Mouse (Mus musculus) ES-Bruce4 (cell line): Measurements from ENCODE around the gene Wsb1. TPM values are rescaled to one million over a fixed set of nuclear protein-coding genes. Genes with fewer than 3 reads are reported as not detected.

ENCODE experiments used
- H3K27ac ChIP-seq: 2 replicates; pipeline ENCODE4 v1.5.1; 2012; ENCODE audit warnings: low read length, inconsistent platforms; ENCODE audit not compliant: insufficient read depth
- H3K27me3 ChIP-seq: 2 replicates; pipeline ENCODE4 v1.6.1; 2012; ENCODE audit warnings: mild to moderate bottlenecking, low read length, inconsistent platforms; ENCODE audit not compliant: control insufficient read depth, poor library complexity, insufficient read depth, severe bottlenecking
- H3K36me3 ChIP-seq: 2 replicates; pipeline ENCODE4 v1.6.1; 2012; ENCODE audit warnings: inconsistent platforms, mild to moderate bottlenecking, low read length, moderate library complexity; ENCODE audit not compliant: control insufficient read depth, poor library complexity, insufficient read depth, severe bottlenecking
- H3K4me1 ChIP-seq: one replicate; pipeline ENCODE4 v1.8.1; 2011; ENCODE audit warnings: low read length; ENCODE audit not compliant: control insufficient read depth, insufficient read depth
- H3K4me3 ChIP-seq: 2 replicates; pipeline ENCODE4 v1.5.1; 2011; ENCODE audit warnings: low read depth, mild to moderate bottlenecking, low read length
- H3K9ac ChIP-seq: 2 replicates; pipeline ENCODE4 v1.6.1; 2012; ENCODE audit warnings: low read depth, mild to moderate bottlenecking, inconsistent platforms; ENCODE audit not compliant: poor library complexity, severe bottlenecking
- H3K9me3 ChIP-seq: replicated peaks from 2 replicates; pipeline ENCODE4 v1.6.1; 2012; ENCODE audit warnings: mild to moderate bottlenecking, low read length, inconsistent platforms; ENCODE audit not compliant: control insufficient read depth, poor library complexity, insufficient read depth, severe bottlenecking
- CTCF ChIP-seq: IDR thresholded peaks from one replicate; pipeline ENCODE4 v1.8.1; 2011; ENCODE audit warnings: low read depth, low read length
- EP300 ChIP-seq: IDR thresholded peaks from 2 replicates; pipeline ENCODE4 v1.6.1; 2011; ENCODE audit warnings: low read depth, low read length; ENCODE audit not compliant: insufficient read depth
- POLR2A ChIP-seq: IDR thresholded peaks from one replicate; pipeline ENCODE4 v1.8.1; 2011; ENCODE audit warnings: low read length; ENCODE audit not compliant: insufficient read depth
- polyA plus RNA-seq: library from polyadenylated mRNA; stranded (reverse); fragments of >200 nt; gene quantifications from 2 replicates; pipeline ENCODE4 v1.2.4, GENCODE M21; 2011; ENCODE audit warnings: low read depth; ENCODE audit not compliant: missing spikeins, insufficient read depth, insufficient read length

Wsb1 gene
- polyA plus RNA-seq, 1 experiment, result 195 TPM

DNA sequence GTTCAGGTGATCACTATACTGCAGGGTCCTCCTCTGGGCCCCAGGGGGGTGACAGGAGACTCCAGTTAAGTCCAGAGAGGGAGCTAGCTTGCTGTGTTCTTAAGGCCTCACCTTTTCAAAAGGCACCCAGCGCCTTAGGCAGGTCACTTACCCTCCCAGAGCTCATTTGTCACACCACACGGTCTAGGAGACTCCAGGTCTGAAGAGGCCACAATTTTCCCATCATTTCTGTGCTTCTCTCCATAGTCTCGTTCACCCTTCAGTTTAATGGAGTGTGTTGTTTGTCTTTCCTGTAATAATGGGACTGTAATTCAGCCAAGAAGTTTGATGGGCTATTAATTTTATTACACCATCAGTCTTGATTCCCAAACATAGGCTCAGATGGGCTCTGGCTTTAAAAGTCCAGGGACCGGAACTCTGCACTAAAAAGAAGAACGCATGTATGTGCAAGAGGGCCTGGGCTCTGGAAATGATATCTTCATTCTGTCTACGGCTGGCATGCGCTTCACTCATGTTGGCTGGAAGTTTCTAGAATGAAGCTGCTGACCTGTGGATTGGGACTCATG lies 33.9 kb upstream of the Wsb1 start:
- peaks cover 3% of the 10 kb centered on the region for H3K4me1 ChIP-seq
- H3K36me3 ChIP-seq, result no peaks in the 10 kb centered on the region
- no peaks in the 10 kb centered on the region for H3K27me3 ChIP-seq
- H3K27ac ChIP-seq, result no peak overlapping the region
- H3K4me3 ChIP-seq, result no peak overlapping the region
- peaks cover 4% of the 10 kb centered on the region for H3K9me3 ChIP-seq
- H3K9ac ChIP-seq, result no peak overlapping the region
- TF ChIP-seq POLR2A (no peak), CTCF (no peak), EP300 (no peak)

DNA sequence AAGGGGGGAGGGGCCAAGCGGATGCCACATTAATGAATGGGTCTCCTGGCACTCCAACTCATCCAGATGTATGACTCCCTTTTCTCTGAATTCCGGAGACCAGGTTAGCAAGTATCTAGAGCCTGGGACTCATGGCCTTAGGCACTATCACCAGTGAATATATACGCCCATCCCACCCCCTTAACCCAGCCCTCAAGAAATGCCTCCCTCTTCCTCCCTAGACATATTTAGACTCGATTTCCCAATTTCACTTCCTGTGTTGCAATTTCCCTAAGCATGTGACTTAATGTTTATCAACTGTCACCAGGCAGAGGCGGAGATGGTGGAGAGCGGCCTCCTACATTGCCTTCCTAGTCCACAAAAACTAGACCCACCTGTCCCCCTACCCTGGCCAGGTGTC lies 33.0 kb upstream of the Wsb1 start:
- no peak overlapping the region for H3K27ac ChIP-seq
- H3K9ac ChIP-seq, result no peak overlapping the region
- TF ChIP-seq EP300 (no peak), CTCF (no peak), POLR2A (no peak)

DNA sequence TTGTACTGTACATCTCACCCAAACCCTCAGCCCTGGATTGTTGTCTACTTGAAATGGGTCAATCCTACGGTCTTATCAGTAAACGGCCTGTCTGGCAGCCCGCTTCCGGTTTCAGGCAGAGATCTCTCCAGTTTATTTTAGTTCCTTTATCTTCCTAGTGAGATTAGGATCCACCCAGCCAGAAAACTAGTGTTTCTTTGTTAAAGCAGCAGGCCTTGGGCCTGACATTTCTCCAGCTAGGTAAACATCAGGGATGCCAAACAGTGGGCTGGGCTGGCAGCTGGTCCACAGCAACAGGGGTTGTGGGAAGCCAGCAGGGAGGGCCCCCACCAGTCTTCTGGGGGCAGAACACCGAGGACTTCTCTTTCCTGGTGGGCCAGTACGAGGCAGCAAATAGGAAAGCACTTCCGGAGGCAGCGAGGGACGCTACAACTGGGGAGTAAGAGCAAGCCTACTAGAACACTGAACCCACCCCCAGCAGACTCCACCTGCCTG lies 31.9 kb upstream of the Wsb1 start:
- Histone ChIP-seq H3K9me3 (peaks cover 4% of the 10 kb centered on the region), H3K27me3 (no peaks in the 10 kb centered on the region), H3K4me3 (no peak overlapping the region), H3K9ac (no peak overlapping the region; the same call in 1 of the 2 replicates), H3K4me1 (peaks cover 3% of the 10 kb centered on the region), H3K27ac (no peak overlapping the region), H3K36me3 (no peaks in the 10 kb centered on the region)
- TF ChIP-seq CTCF (no peak), POLR2A (no peak), EP300 (no peak)

More for the DNA sequence above, 33.0 kb upstream of the Wsb1 start:
- peaks cover 3% of the 10 kb centered on the region for H3K4me1 ChIP-seq
- H3K4me3 ChIP-seq, result no peak overlapping the region
- no peaks in the 10 kb centered on the region for H3K36me3 ChIP-seq
- H3K27me3 ChIP-seq, result no peaks in the 10 kb centered on the region
- H3K9me3 ChIP-seq, result peaks cover 4% of the 10 kb centered on the region

DNA sequence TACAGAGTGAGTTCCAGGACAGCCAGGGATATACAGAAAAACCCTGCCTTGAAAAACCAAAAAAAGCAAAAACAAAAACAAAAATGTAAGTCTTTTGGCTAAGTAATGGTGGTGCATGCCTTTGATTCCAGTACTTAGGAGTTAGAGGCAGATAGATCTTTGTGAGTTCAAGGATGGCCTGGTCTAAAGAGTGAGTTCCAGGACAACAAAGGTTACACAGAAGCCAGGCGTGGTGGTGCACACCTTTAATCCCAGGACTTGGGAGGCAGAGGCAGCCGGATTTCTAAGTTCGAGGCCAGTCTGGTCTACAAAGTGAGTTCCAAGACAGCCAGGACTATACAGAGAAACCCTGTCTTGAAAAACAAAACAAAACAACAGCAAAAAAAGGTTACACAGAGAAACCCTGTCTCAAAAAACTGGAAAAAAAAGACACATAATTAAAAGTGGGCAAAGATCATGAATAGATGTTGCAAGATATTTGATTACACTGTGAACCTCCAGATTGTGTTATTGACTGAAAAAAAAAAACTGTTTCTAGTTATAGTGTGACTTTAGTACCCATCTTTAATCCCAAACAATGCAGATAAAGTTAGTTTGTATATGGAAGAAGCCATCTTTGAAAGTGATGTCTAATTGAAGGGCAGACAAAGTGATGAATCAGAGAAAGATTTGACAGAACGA lies 29.0 kb upstream of the Wsb1 start:
- Histone ChIP-seq H3K4me1 (peaks cover 3% of the 10 kb centered on the region), H3K9ac (no peak overlapping the region), H3K27me3 (no peaks in the 10 kb centered on the region), H3K4me3 (no peak overlapping the region), H3K9me3 (peaks cover 4% of the 10 kb centered on the region), H3K36me3 (no peaks in the 10 kb centered on the region), H3K27ac (no peak overlapping the region)
- no peak for TF ChIP-seq CTCF
- TF ChIP-seq POLR2A, result no peak
- TF ChIP-seq EP300, result no peak

DNA sequence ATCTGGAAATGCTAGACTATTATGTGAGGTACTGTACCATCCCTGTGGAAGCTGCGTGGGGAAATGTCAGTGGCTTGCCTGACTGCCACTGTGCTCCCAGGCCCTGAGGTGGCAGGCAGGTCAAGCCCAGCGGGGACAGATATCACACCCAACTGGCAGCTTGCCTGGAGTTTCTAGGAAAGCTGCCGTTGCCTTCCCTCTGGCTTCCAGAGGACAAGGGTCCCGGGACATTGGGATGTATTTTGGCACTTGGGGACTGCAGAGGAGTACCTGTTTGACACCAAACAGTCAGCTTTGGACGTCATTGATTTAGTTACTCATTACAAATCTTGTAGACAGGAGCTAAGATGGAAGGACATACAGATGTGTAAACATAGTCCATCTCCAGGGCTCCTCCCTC lies 26.9 kb upstream of the Wsb1 start:
- H3K27ac ChIP-seq, result no peak overlapping the region
- H3K36me3 ChIP-seq, result no peaks in the 10 kb centered on the region
- H3K9me3 ChIP-seq, result peaks cover 4% of the 10 kb centered on the region
- TF ChIP-seq CTCF (no peak), POLR2A (no peak), EP300 (no peak)
- peaks cover 3% of the 10 kb centered on the region for H3K4me1 ChIP-seq
- no peaks in the 10 kb centered on the region for H3K27me3 ChIP-seq
- H3K9ac ChIP-seq, result no peak overlapping the region
- H3K4me3 ChIP-seq, result no peak overlapping the region
